Mouse (Mus musculus) midbrain, embryonic 12.5 days (tissue): Measurements from ENCODE around the gene Fbf1. TPM values are rescaled to one million over a fixed set of nuclear protein-coding genes. Genes with fewer than 3 reads are reported as not detected.
"Not testable (repeated sequence)": the region's sequence is repeated elsewhere in the genome, so short reads cannot be mapped to it uniquely, and the experiment has no call there.

Experiments
- ATAC-seq: fragments of 200-750 bp; cut with Nextera tagmentation; 2 replicates; pipeline ENCODE4 v1.8.0; 2017; ENCODE audit warnings: low read depth, moderate TSS enrichment, moderate library complexity; ENCODE audit not compliant: low FRiP score
- H3K27ac ChIP-seq: fragments of 300-500 bp; sonication (generic); replicated peaks from 2 replicates; pipeline ENCODE4 v1.5.1; 2016; ENCODE audit warnings: mild to moderate bottlenecking
- H3K27me3 ChIP-seq: fragments of 300-500 bp; sonication (generic); 2 replicates; pipeline ENCODE4 v1.6.1; 2016; ENCODE audit warnings: mild to moderate bottlenecking
- H3K36me3 ChIP-seq: fragments of 300-500 bp; sonication (generic); 2 replicates; pipeline ENCODE4 v1.6.1; 2016
- H3K4me1 ChIP-seq: fragments of 300-500 bp; sonication (generic); 2 replicates; pipeline ENCODE4 v1.6.1; 2016
- H3K4me2 ChIP-seq: fragments of 300-500 bp; sonication (generic); replicated peaks from 2 replicates; pipeline ENCODE4 v1.6.1; 2016; ENCODE audit warnings: mild to moderate bottlenecking, moderate library complexity
- H3K4me3 ChIP-seq: fragments of 300-500 bp; sonication (generic); 2 replicates; pipeline ENCODE4 v1.5.1; 2016; ENCODE audit warnings: mild to moderate bottlenecking
- H3K9ac ChIP-seq: fragments of 300-500 bp; sonication (generic); replicated peaks from 2 replicates; pipeline ENCODE4 v1.6.1; 2016; ENCODE audit warnings: mild to moderate bottlenecking, moderate library complexity
- H3K9me3 ChIP-seq: fragments of 300-500 bp; sonication (generic); 2 replicates; pipeline ENCODE4 v1.6.1; 2016; ENCODE audit warnings: mild to moderate bottlenecking
- WGBS: fragments of 180-500 bp; shearing (Covaris S2); methylation state at CpG from one replicate; pipeline ENCODE4 v1.1.7; 2016; 5-methylcytosine and 5-hydroxymethylcytosine counted together
- polyA plus RNA-seq: library from polyadenylated mRNA; unstranded; fragments of >200 nt; fragmentation: Nextera tagmentation; extraction: Ambion mirVana; gene quantifications from 2 replicates; pipeline ENCODE4 v1.2.1, GENCODE M21; 2016

Fbf1 gene
- polyA plus RNA-seq, 1 experiment from 2014 or later = 80.2 TPM

GRCm38 (mm10) chr11:116130488-116131205 lies 37.3 kb downstream of the Fbf1 start, which contains the start of gene Trim65:
Trim65 (minus strand) TSS chr11:116131128.
- Histone ChIP-seq H3K9me3 (no peaks in the 10 kb centered on the region), H3K27ac (peak within 1 kb of the TSS; percentile 85), H3K27me3 (peaks cover 31% of the 10 kb centered on the region; the same call in 1 of the 2 replicates), H3K4me1 (peaks cover 33% of the 10 kb centered on the region), H3K4me3 (peak within 1 kb of the TSS; percentile 54), H3K36me3 (peaks cover 45% of the 10 kb centered on the region), H3K9ac (peak within 1 kb of the TSS; percentile 68), H3K4me2 (peak within 1 kb of the TSS; percentile 78)
- WGBS = 2% methylated on average over 69 of the region's 69 CpGs
- ATAC-seq = peak; percentile 81

- H3K4me1 ChIP-seq = peaks cover 33% of the 10 kb centered on the region
- WGBS = 35% methylated on average over 8 of the region's 8 CpGs
- H3K4me3 ChIP-seq = peak overlapping the region; percentile 54
- peak overlapping the region; percentile 68 for H3K9ac ChIP-seq
- H3K4me2 ChIP-seq = peak overlapping the region; percentile 78
- H3K9me3 ChIP-seq = no peaks in the 10 kb centered on the region
- H3K27ac ChIP-seq = peak overlapping the region; percentile 85
- ATAC-seq = peak; percentile 55
- H3K36me3 ChIP-seq = peaks cover 44% of the 10 kb centered on the region
- H3K27me3 ChIP-seq = peaks cover 31% of the 10 kb centered on the region; the same call in 1 of the 2 replicates
Measured at GRCm38 (mm10) chr11:116129993-116130487, 37.9 kb downstream of the Fbf1 start.

GRCm38 (mm10) chr11:116129091-116129790 lies 38.7 kb downstream of the Fbf1 start:
- 84% methylated on average over 9 of the region's 9 CpGs for WGBS
- Histone ChIP-seq H3K9ac (no peak overlapping the region), H3K4me2 (peak overlapping the region; percentile 78; the same call in 1 of the 2 replicates), H3K27me3 (peaks cover 31% of the 10 kb centered on the region; the same call in 1 of the 2 replicates), H3K27ac (no peak overlapping the region), H3K9me3 (no peaks in the 10 kb centered on the region), H3K4me3 (no peak overlapping the region), H3K4me1 (peaks cover 33% of the 10 kb centered on the region), H3K36me3 (peaks cover 36% of the 10 kb centered on the region)
- ATAC-seq = no peak

- no peak overlapping the region for H3K4me2 ChIP-seq
- H3K9ac ChIP-seq = no peak overlapping the region
- H3K27me3 ChIP-seq = peaks cover 31% of the 10 kb centered on the region; the same call in 1 of the 2 replicates
- H3K4me3 ChIP-seq = no peak overlapping the region
- H3K27ac ChIP-seq = no peak overlapping the region
- 79% methylated on average over 9 of the region's 9 CpGs for WGBS
- H3K36me3 ChIP-seq = peaks cover 23% of the 10 kb centered on the region
- no peak for ATAC-seq
- peaks cover 33% of the 10 kb centered on the region for H3K4me1 ChIP-seq
- H3K9me3 ChIP-seq = no peaks in the 10 kb centered on the region
Measured at GRCm38 (mm10) chr11:116127986-116128385, 40.0 kb downstream of the Fbf1 start.

- 24% methylated on average over 23 of the region's 23 CpGs for whole genome bisulfite sequencing
- peaks cover 33% of the 10 kb centered on the region for H3K4me1 ChIP-seq
- peak within 1 kb of the TSS; percentile 30 for H3K4me2 ChIP-seq
- H3K9ac ChIP-seq = peak within 1 kb of the TSS; percentile 24; the same call in 1 of the 2 replicates
- no peak for ATAC-seq
- H3K27me3 ChIP-seq = peaks cover 29% of the 10 kb centered on the region; the same call in 1 of the 2 replicates
- H3K36me3 ChIP-seq = peaks cover 17% of the 10 kb centered on the region
- H3K4me3 ChIP-seq = 0 out of 2 replicates have a peak within 1 kb of the TSS, but pooled peaks have one; percentile 4
- no peaks in the 10 kb centered on the region for H3K9me3 ChIP-seq
- H3K27ac ChIP-seq = no peak within 1 kb of the TSS
Measured at GRCm38 (mm10) chr11:116127156-116127980, 40.6 kb downstream of the Fbf1 start, which contains the start of gene Trim47. Trim47 (minus strand) TSS chr11:116127210.

GRCm38 (mm10) chr11:116126261-116126660 lies 41.7 kb downstream of the Fbf1 start:
- ATAC-seq = no peak
- Histone ChIP-seq H3K4me1 (peaks cover 29% of the 10 kb centered on the region), H3K36me3 (0 out of 2 replicates have a peak, but pooled peaks cover 12% of the 10 kb centered on the region), H3K4me2 (no peak overlapping the region), H3K27me3 (peaks cover 18% of the 10 kb centered on the region; the same call in 1 of the 2 replicates), H3K27ac (no peak overlapping the region), H3K9ac (no peak overlapping the region), H3K9me3 (no peaks in the 10 kb centered on the region), H3K4me3 (no peak overlapping the region)
- 95% methylated on average over 15 of the region's 15 CpGs for WGBS

GRCm38 (mm10) chr11:116121731-116122245 lies 46.2 kb downstream of the Fbf1 start:
- H3K4me3 ChIP-seq, H3K27ac ChIP-seq, H3K9ac ChIP-seq, ATAC-seq, H3K4me1 ChIP-seq, H3K4me2 ChIP-seq, H3K9me3 ChIP-seq, H3K27me3 ChIP-seq: not testable (repeated sequence)
- WGBS = 92% methylated on average over 8 of the region's 8 CpGs
- H3K36me3 ChIP-seq = 0 out of 2 replicates have a peak, but pooled peaks cover 12% of the 10 kb centered on the region

- Histone ChIP-seq H3K4me1 (peaks cover 8% of the 10 kb centered on the region; the same call in 1 of the 2 replicates), H3K27ac (no peak overlapping the region), H3K36me3 (no peaks in the 10 kb centered on the region), H3K9me3 (no peaks in the 10 kb centered on the region), H3K4me2 (no peak overlapping the region), H3K4me3 (no peak overlapping the region), H3K27me3 (peaks cover 11% of the 10 kb centered on the region; the same call in 1 of the 2 replicates), H3K9ac (no peak overlapping the region)
- ATAC-seq = no peak
Measured at GRCm38 (mm10) chr11:116117819-116118218, 50.1 kb downstream of the Fbf1 start.

GRCm38 (mm10) chr11:116117241-116117640 lies 50.7 kb downstream of the Fbf1 start:
- H3K27ac ChIP-seq = no peak overlapping the region
- no peak overlapping the region for H3K4me3 ChIP-seq
- peaks cover 8% of the 10 kb centered on the region; the same call in 1 of the 2 replicates for H3K4me1 ChIP-seq
- WGBS = 83% methylated on average over 12 of the region's 12 CpGs
- H3K36me3 ChIP-seq = no peaks in the 10 kb centered on the region
- no peak for ATAC-seq
- no peaks in the 10 kb centered on the region for H3K9me3 ChIP-seq
- H3K27me3 ChIP-seq = peaks cover 12% of the 10 kb centered on the region
- no peak overlapping the region for H3K4me2 ChIP-seq
- H3K9ac ChIP-seq = no peak overlapping the region

GRCm38 (mm10) chr11:116111611-116112203 lies 56.3 kb downstream of the Fbf1 start:
- peaks cover 24% of the 10 kb centered on the region for H3K4me1 ChIP-seq
- no peaks in the 10 kb centered on the region for H3K36me3 ChIP-seq
- no peak for ATAC-seq
- H3K9me3 ChIP-seq = no peaks in the 10 kb centered on the region
- H3K4me3 ChIP-seq = no peak overlapping the region
- H3K9ac ChIP-seq = no peak overlapping the region
- peaks cover 67% of the 10 kb centered on the region for H3K27me3 ChIP-seq
- no peak overlapping the region for H3K27ac ChIP-seq
- WGBS = 83% methylated on average over 19 of the region's 19 CpGs
- H3K4me2 ChIP-seq = no peak overlapping the region

GRCm38 (mm10) chr11:116111067-116111466 lies 56.9 kb downstream of the Fbf1 start:
- no peaks in the 10 kb centered on the region for H3K36me3 ChIP-seq
- H3K27me3 ChIP-seq = peaks cover 74% of the 10 kb centered on the region
- no peak overlapping the region for H3K4me2 ChIP-seq
- 82% methylated on average over 4 of the region's 4 CpGs for WGBS
- no peak overlapping the region for H3K4me3 ChIP-seq
- H3K4me1 ChIP-seq = peaks cover 31% of the 10 kb centered on the region
- no peak for ATAC-seq
- H3K9ac ChIP-seq = no peak overlapping the region
- H3K27ac ChIP-seq = no peak overlapping the region
- H3K9me3 ChIP-seq = no peaks in the 10 kb centered on the region
